ENCODE assay signal across 8 mouse cellular contexts in genomic region chr5:73338832-73339163, GRCm38 (mm10). TPM values are rescaled to one million over a fixed set of nuclear protein-coding genes. Genes with fewer than 3 reads are reported as not detected.
DNase-seq lines count a peak whose midpoint lies in the region; ATAC-seq lines count a peak whose summit lies in the region.

No protein-coding gene starts in this region.

- no peaks in the 10 kb centered on the region for H3K9me3 ChIP-seq in kidney, embryonic 14.5 days (ENCODE audit: control insufficient read depth, low read length)
- no peaks in the 10 kb centered on the region for H3K9me3 ChIP-seq in hindbrain, embryonic 10.5 days
- H3K9me3 ChIP-seq in midbrain, embryonic 12.5 days = no peaks in the 10 kb centered on the region

- H3K4me1 ChIP-seq in kidney, embryonic 14.5 days (ENCODE audit: control insufficient read depth, insufficient read depth, low read length) = 0 out of 2 replicates have a peak, but pooled peaks cover 4% of the 10 kb centered on the region
- H3K4me1 ChIP-seq in brown adipose tissue, adult 24 weeks (ENCODE audit: control insufficient read depth, insufficient read depth, insufficient read length, low read length) = no peaks in the 10 kb centered on the region
- peaks cover 9% of the 10 kb centered on the region for H3K4me1 ChIP-seq in hindbrain, embryonic 10.5 days (replicated peaks)
- H3K4me1 ChIP-seq in midbrain, embryonic 12.5 days = peaks cover 20% of the 10 kb centered on the region

- peak overlapping the region; percentile 66 for H3K9ac ChIP-seq in kidney, embryonic 14.5 days (ENCODE audit: low read depth, low read length)
- H3K9ac ChIP-seq in midbrain, embryonic 12.5 days (replicated peaks) = peak overlapping the region; percentile 68

- 50% methylated on average over 14 of the region's 14 CpGs for WGBS in kidney, embryonic 14.5 days
- WGBS in hindbrain, embryonic 10.5 days = 48% methylated on average over 14 of the region's 14 CpGs
- 41% methylated on average over 14 of the region's 14 CpGs for WGBS in midbrain, embryonic 12.5 days

- peak overlapping the region; percentile 89 for H3K4me2 ChIP-seq in kidney, embryonic 14.5 days (replicated peaks; ENCODE audit: low read depth, low read length)
- H3K4me2 ChIP-seq in midbrain, embryonic 12.5 days (replicated peaks) = peak overlapping the region; percentile 83

- H3K27ac ChIP-seq in kidney, embryonic 14.5 days (ENCODE audit: low read depth, low read length) = no peak overlapping the region; the same call in 1 of the 2 replicates
- H3K27ac ChIP-seq in brown adipose tissue, adult 24 weeks (replicated peaks; ENCODE audit: low read depth, low read length) = no peak overlapping the region
- H3K27ac ChIP-seq in hindbrain, embryonic 10.5 days = peak overlapping the region; percentile 88
- H3K27ac ChIP-seq in midbrain, embryonic 12.5 days (replicated peaks) = 0 out of 2 replicates have a peak overlapping the region, but pooled peaks have one; percentile 50

- ATAC-seq in kidney, embryonic 14.5 days (ENCODE audit: low FRiP score, low TSS enrichment) = 0 out of 2 replicates have a peak, but pooled peaks have one; percentile 36
- ATAC-seq in midbrain, embryonic 12.5 days (ENCODE audit: low FRiP score, low read depth) = no peak; the same call in 1 of the 2 replicates
- no peak for ATAC-seq in inflammation-experienced regulatory T-cells, adult 6 months

- no peak for DNase-seq in kidney, postnatal 10 days
- peak; percentile 28 for DNase-seq in hindbrain, embryonic 10.5 days (ENCODE audit: low spot score)
- no peak for DNase-seq in gastrocnemius, adult 8-10 months (ENCODE audit: low spot score in 2 of 2)
- no peak for DNase-seq in urinary bladder, postnatal 10 days (ENCODE audit: low spot score)

- peaks cover 2% of the 10 kb centered on the region; the same call in 1 of the 2 replicates for H3K27me3 ChIP-seq in kidney, embryonic 14.5 days (ENCODE audit: control insufficient read depth, insufficient read depth, low read length)
- peaks cover 13% of the 10 kb centered on the region for H3K27me3 ChIP-seq in hindbrain, embryonic 10.5 days (ENCODE audit: insufficient read depth, poor library complexity, severe bottlenecking)
- H3K27me3 ChIP-seq in midbrain, embryonic 12.5 days = peaks cover 14% of the 10 kb centered on the region; the same call in 1 of the 2 replicates

- H3K4me3 ChIP-seq in kidney, embryonic 14.5 days (ENCODE audit: low read length) = peak overlapping the region; percentile 61
- peak overlapping the region; percentile 60 for H3K4me3 ChIP-seq in brown adipose tissue, adult 24 weeks (ENCODE audit: insufficient read depth, low read depth, low read length)
- H3K4me3 ChIP-seq in hindbrain, embryonic 10.5 days = peak overlapping the region; percentile 74
- H3K4me3 ChIP-seq in midbrain, embryonic 12.5 days = peak overlapping the region; percentile 57

- no peaks in the 10 kb centered on the region for H3K36me3 ChIP-seq in kidney, embryonic 14.5 days (ENCODE audit: control insufficient read depth, insufficient read depth, low read length)
- H3K36me3 ChIP-seq in hindbrain, embryonic 10.5 days = no peaks in the 10 kb centered on the region
- H3K36me3 ChIP-seq in midbrain, embryonic 12.5 days = no peaks in the 10 kb centered on the region

RNA-seq across cellular contexts. Expression of gene Ociad2, which starts 2.0 kb away (rescaled TPM):
- 8.8 and 10.0 TPM in 2 replicates for polyA plus RNA-seq in kidney, embryonic 14.5 days (2014; fragmentation: Nextera tagmentation; extraction: Ambion mirVana)
- 11.5 and 14.2 TPM in 2 replicates for polyA plus RNA-seq in brown adipose tissue, adult 24 weeks (2012; ENCODE audit: insufficient read depth, insufficient read length, missing spikeins)
- polyA plus RNA-seq in hindbrain, embryonic 10.5 days (2016; fragmentation: Nextera tagmentation; extraction: Ambion mirVana) = 9.3 and 9.4 TPM in 2 replicates
- 16.5 and 23.0 TPM in 2 replicates for polyA plus RNA-seq in midbrain, embryonic 12.5 days (2016; fragmentation: Nextera tagmentation; extraction: Ambion mirVana)
- 10 to 100 TPM; 64.1 to 75.0 (median 65.4) TPM for total RNA-seq in gastrocnemius, adult 8-10 months (2022)
- 1 to 10 TPM in 2 of 3 experiments, under 1 TPM in 1; 0.32 to 2.7 (median 1.2) TPM for polyA plus RNA-seq in inflammation-experienced regulatory T-cells, adult 6 months (2017; shearing (Covaris generic))

RNA-seq across cellular contexts. Expression of gene Ociad1, which starts 46.2 kb away (rescaled TPM):
- 132 and 194 TPM in 2 replicates for polyA plus RNA-seq in kidney, embryonic 14.5 days (2014; fragmentation: Nextera tagmentation; extraction: Ambion mirVana)
- polyA plus RNA-seq in brown adipose tissue, adult 24 weeks (2012; ENCODE audit: insufficient read depth, insufficient read length, missing spikeins) = 384 and 403 TPM in 2 replicates
- 151 and 227 TPM in 2 replicates for polyA plus RNA-seq in hindbrain, embryonic 10.5 days (2016; fragmentation: Nextera tagmentation; extraction: Ambion mirVana)
- 186 and 219 TPM in 2 replicates for polyA plus RNA-seq in midbrain, embryonic 12.5 days (2016; fragmentation: Nextera tagmentation; extraction: Ambion mirVana)
- 100 to 1,000 TPM; 134 to 158 (median 146) TPM for total RNA-seq in gastrocnemius, adult 8-10 months (2022)
- polyA plus RNA-seq in inflammation-experienced regulatory T-cells, adult 6 months (2017; shearing (Covaris generic)) = 100 to 1,000 TPM; 141 to 209 (median 183) TPM

Comparison
In these comparisons a context has a peak if more than half of its experiments do, and no peak if none do; other contexts are left out.
1. H3K27ac ChIP-seq: peak in hindbrain, embryonic 10.5 days (single experiment) and midbrain, embryonic 12.5 days (single experiment); none in kidney, embryonic 14.5 days (single experiment) and brown adipose tissue, adult 24 weeks (single experiment).
2. Peak in every context shown above with its lines, with median percentiles within 50 percentile points of each other: H3K4me3 ChIP-seq.